Mouse (Mus musculus) small intestine, adult 2 months (tissue): Measurements from ENCODE around the gene Naaa.

Source experiments
- CTCF ChIP-seq: fragments of 200-500 bp; IDR thresholded peaks from 2 replicates; pipeline ENCODE4 v1.5.1; 2012; ENCODE audit warnings: low read depth, mild to moderate bottlenecking, control low read depth, inconsistent platforms, low read length, moderate library complexity, mixed read lengths; ENCODE audit not compliant: insufficient replicate concordance, insufficient read length; ENCODE audit errors: extremely low read depth
- POLR2A ChIP-seq: fragments of 200-500 bp; IDR thresholded peaks from 2 replicates; pipeline ENCODE4 v1.6.1; 2012; ENCODE audit warnings: low read depth, mild to moderate bottlenecking, control low read depth, inconsistent platforms, low read length, moderate library complexity

DNA sequence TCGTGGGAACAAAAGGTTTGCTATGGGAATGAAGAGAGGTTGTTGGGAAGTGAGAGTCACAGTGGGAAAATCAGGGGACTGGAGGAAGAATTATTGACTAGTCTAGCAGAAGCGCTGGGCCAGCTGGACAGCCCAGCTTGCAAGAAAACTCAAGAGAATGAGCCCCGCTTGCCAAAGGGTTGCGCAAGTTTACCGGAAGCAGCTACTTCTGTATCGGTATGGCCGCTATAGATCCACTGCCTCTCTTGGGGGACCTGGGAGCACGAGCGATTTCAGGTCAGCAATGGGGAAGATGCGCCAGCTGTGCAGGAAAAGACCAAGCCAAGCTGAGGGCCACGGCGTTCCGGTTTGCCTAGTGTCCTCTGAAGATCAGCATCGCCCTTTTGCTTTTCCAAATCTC, 40.6 kb upstream of the Naaa start:
- TF ChIP-seq CTCF (no peak), POLR2A (no peak)
